Mouse (Mus musculus): Measurements from ENCODE around the gene Nenf.

DNA sequence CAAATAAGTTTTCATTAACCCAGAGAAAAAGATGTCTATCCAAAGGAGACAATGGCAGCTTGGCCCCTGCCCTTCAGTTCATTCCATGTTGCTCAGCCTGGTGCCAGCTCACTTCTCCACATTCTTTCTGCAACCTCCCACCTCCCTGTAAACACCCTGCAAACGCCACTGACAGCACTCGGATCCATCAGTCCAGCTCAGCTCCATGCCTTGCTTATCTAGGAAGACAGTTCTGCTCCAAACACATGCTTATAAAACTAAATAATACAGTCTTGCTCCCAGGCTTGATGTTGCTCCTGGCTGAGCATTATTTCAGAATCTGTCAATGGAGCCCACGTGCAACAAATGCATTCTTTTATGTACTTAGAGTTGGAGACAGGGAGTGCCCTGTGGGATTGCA is 22.2 kb downstream of the Nenf start:
- TF ChIP-seq CTCF (IDR thresholded peaks at IDR 0.05; ENCODE audit: control insufficient read depth, insufficient read depth, insufficient replicate concordance, low read depth, low read length) (no peak), POLR2A (IDR thresholded peaks at IDR 0.05; ENCODE audit: control insufficient read depth, low read depth, low read length) (no peak)
